ENCODE assay signal across 11 mouse cellular contexts in the genomic region with DNA sequence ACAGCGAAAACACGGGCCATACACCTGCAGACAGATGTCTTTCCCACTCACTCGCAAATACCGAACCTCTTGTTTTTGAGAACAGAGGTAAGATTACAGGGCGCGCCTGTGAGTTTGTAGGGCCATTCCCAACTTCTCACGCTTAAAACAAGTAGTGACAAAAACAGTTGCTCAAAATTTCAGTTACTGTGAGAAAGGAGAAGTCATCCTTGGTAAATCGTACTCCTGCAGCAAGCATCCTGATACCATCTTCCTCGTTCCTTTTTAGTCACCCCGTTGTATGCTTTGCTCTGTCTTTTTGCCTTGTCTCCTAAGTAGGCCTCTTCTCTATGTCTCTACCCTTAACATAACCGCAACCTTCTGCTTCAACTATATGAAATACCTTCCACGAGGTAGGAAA. TPM values are rescaled to one million over a fixed set of nuclear protein-coding genes. Genes with fewer than 3 reads are reported as not detected.
A peak's percentile ranks its signal among the peaks of the same experiment; 100 is the strongest.
DNase-seq lines count a peak whose midpoint lies in the region; ATAC-seq lines count a peak whose summit lies in the region.
"Had no signal": no experiment of that assay in that cellular context is flagged by ENCODE, and none has a peak within 500 bp of the region (broad histone marks: within the 10 kb centered on the region; RNA-seq: fewer than 3 reads in every experiment).

No protein-coding gene starts in this region.

- H3K27me3 ChIP-seq in embryonic facial prominence, embryonic 12.5 days = no peaks in the 10 kb centered on the region
- H3K27me3 ChIP-seq in embryonic facial prominence, embryonic 10.5 days (replicated peaks; ENCODE audit: low read depth, poor library complexity, severe bottlenecking) = no peaks in the 10 kb centered on the region
- H3K27me3 ChIP-seq in limb, embryonic 12.5 days = no peaks in the 10 kb centered on the region
- no peaks in the 10 kb centered on the region for H3K27me3 ChIP-seq in limb, embryonic 10.5 days (ENCODE audit: low read depth, poor library complexity, severe bottlenecking)
- no peaks in the 10 kb centered on the region for H3K27me3 ChIP-seq in liver, embryonic 16.5 days (ENCODE audit: control insufficient read depth, insufficient read depth, low read depth, low read length)

- H3K27ac ChIP-seq in embryonic facial prominence, embryonic 12.5 days = no peak overlapping the region
- no peak overlapping the region for H3K27ac ChIP-seq in embryonic facial prominence, embryonic 10.5 days (replicated peaks)
- no peak overlapping the region for H3K27ac ChIP-seq in limb, embryonic 12.5 days
- H3K27ac ChIP-seq in limb, embryonic 10.5 days = no peak overlapping the region
- H3K27ac ChIP-seq in liver, embryonic 16.5 days (ENCODE audit: low read length) = no peak overlapping the region

- WGBS in embryonic facial prominence, embryonic 12.5 days = 87% methylated on average over 12 of the region's 12 CpGs
- 87% methylated on average over 12 of the region's 12 CpGs for WGBS in embryonic facial prominence, embryonic 10.5 days
- WGBS in limb, embryonic 12.5 days = 89% methylated on average over 12 of the region's 12 CpGs
- WGBS in limb, embryonic 10.5 days = 91% methylated on average over 12 of the region's 12 CpGs
- 61% methylated on average over 12 of the region's 12 CpGs for WGBS in liver, embryonic 16.5 days (ENCODE audit: insufficient replicate concordance)

- DNase-seq in embryonic facial prominence, embryonic 10.5 days (ENCODE audit: low spot score) = no peak
- DNase-seq in limb, embryonic 10.5 days (ENCODE audit: low spot score) = no peak
- DNase-seq in MEL-GATA-1-ER (ENCODE audit: extremely low read depth, low read depth) = peak; percentile 41
- DNase-seq in adrenal gland, adult 18-20 months (ENCODE audit: low spot score in 2 of 2) = no peak
- DNase-seq in kidney, postnatal 25 days = no peak
- DNase-seq: cerebellum, postnatal 25 days; kidney, adult 18-20 months; right cerebral cortex, postnatal 25 days had no signal

- H3K9me3 ChIP-seq in embryonic facial prominence, embryonic 12.5 days = no peaks in the 10 kb centered on the region
- no peaks in the 10 kb centered on the region for H3K9me3 ChIP-seq in embryonic facial prominence, embryonic 10.5 days
- no peaks in the 10 kb centered on the region for H3K9me3 ChIP-seq in limb, embryonic 12.5 days
- H3K9me3 ChIP-seq in limb, embryonic 10.5 days (replicated peaks) = no peaks in the 10 kb centered on the region
- no peaks in the 10 kb centered on the region for H3K9me3 ChIP-seq in liver, embryonic 16.5 days (replicated peaks; ENCODE audit: control insufficient read depth, low read length)

- H3K9ac ChIP-seq in embryonic facial prominence, embryonic 12.5 days = no peak overlapping the region
- H3K9ac ChIP-seq in limb, embryonic 12.5 days (replicated peaks) = no peak overlapping the region
- H3K9ac ChIP-seq in liver, embryonic 16.5 days (ENCODE audit: low read depth, low read length) = no peak overlapping the region

- no peaks in the 10 kb centered on the region for H3K36me3 ChIP-seq in embryonic facial prominence, embryonic 12.5 days
- no peaks in the 10 kb centered on the region for H3K36me3 ChIP-seq in embryonic facial prominence, embryonic 10.5 days (replicated peaks)
- no peaks in the 10 kb centered on the region for H3K36me3 ChIP-seq in limb, embryonic 12.5 days
- H3K36me3 ChIP-seq in limb, embryonic 10.5 days = no peaks in the 10 kb centered on the region
- H3K36me3 ChIP-seq in liver, embryonic 16.5 days (ENCODE audit: control insufficient read depth, insufficient read depth) = no peaks in the 10 kb centered on the region

- H3K4me3 ChIP-seq in embryonic facial prominence, embryonic 12.5 days = no peak overlapping the region
- H3K4me3 ChIP-seq in embryonic facial prominence, embryonic 10.5 days = no peak overlapping the region
- no peak overlapping the region for H3K4me3 ChIP-seq in limb, embryonic 12.5 days (replicated peaks)
- H3K4me3 ChIP-seq in limb, embryonic 10.5 days = no peak overlapping the region
- no peak overlapping the region for H3K4me3 ChIP-seq in liver, embryonic 16.5 days (ENCODE audit: low read depth, low read length)

- peaks cover 5% of the 10 kb centered on the region; the same call in 1 of the 2 replicates for H3K4me1 ChIP-seq in embryonic facial prominence, embryonic 12.5 days
- H3K4me1 ChIP-seq in embryonic facial prominence, embryonic 10.5 days = peaks cover 11% of the 10 kb centered on the region
- 0 out of 2 replicates have a peak, but pooled peaks cover 6% of the 10 kb centered on the region for H3K4me1 ChIP-seq in limb, embryonic 12.5 days (replicated peaks)
- H3K4me1 ChIP-seq in limb, embryonic 10.5 days = 0 out of 2 replicates have a peak, but pooled peaks cover 11% of the 10 kb centered on the region
- H3K4me1 ChIP-seq in liver, embryonic 16.5 days (ENCODE audit: control insufficient read depth, low read depth, low read length) = peaks cover 4% of the 10 kb centered on the region

- H3K4me2 ChIP-seq in embryonic facial prominence, embryonic 12.5 days (replicated peaks) = peak overlapping the region; percentile 59; the same call in 1 of the 2 replicates
- H3K4me2 ChIP-seq in limb, embryonic 12.5 days = 0 out of 2 replicates have a peak overlapping the region, but pooled peaks have one; percentile 65
- H3K4me2 ChIP-seq in liver, embryonic 16.5 days (ENCODE audit: low read depth, low read length) = 0 out of 2 replicates have a peak overlapping the region, but pooled peaks have one; percentile 69

- no peak for ATAC-seq in embryonic facial prominence, embryonic 12.5 days (ENCODE audit: insufficient number of reproducible peaks, insufficient read depth, low FRiP score, low TSS enrichment)
- ATAC-seq in limb, embryonic 12.5 days (ENCODE audit: insufficient number of reproducible peaks, insufficient read depth, low FRiP score, low TSS enrichment, low read depth) = no peak
- no peak for ATAC-seq in liver, embryonic 16.5 days (ENCODE audit: low read depth)

RNA-seq across cellular contexts. Expression of a gene that starts 0.8 kb away (rescaled TPM):
- 63.9 and 66.6 TPM in 2 replicates for polyA plus RNA-seq in embryonic facial prominence, embryonic 12.5 days (2016; fragmentation: Nextera tagmentation; extraction: Ambion mirVana)
- 22.1 and 28.9 TPM in 2 replicates for polyA plus RNA-seq in embryonic facial prominence, embryonic 10.5 days (2016; fragmentation: Nextera tagmentation; extraction: Ambion mirVana)
- 36.7 and 42.1 TPM in 2 replicates for polyA plus RNA-seq in limb, embryonic 12.5 days (2016; fragmentation: Nextera tagmentation; extraction: Ambion mirVana)
- polyA plus RNA-seq in limb, embryonic 10.5 days (2016; fragmentation: Nextera tagmentation; extraction: Ambion mirVana) = 15.7 and 24.9 TPM in 2 replicates
- 7.3 and 8.0 TPM in 2 replicates for polyA plus RNA-seq in liver, embryonic 16.5 days (2015; fragmentation: Nextera tagmentation; extraction: Ambion mirVana)
- 100 to 1,000 TPM in 1 of 2 experiments, 10 to 100 TPM in 1; 51.3 to 286 TPM for total RNA-seq in adrenal gland, adult 18-20 months (2021)
